Mouse (Mus musculus): ENCODE results near the gene Actr3b.
"Not testable (repeated sequence)": the region's sequence is repeated elsewhere in the genome, so short reads cannot be mapped to it uniquely, and the experiment has no call there.

Gene Actr3b

DNA sequence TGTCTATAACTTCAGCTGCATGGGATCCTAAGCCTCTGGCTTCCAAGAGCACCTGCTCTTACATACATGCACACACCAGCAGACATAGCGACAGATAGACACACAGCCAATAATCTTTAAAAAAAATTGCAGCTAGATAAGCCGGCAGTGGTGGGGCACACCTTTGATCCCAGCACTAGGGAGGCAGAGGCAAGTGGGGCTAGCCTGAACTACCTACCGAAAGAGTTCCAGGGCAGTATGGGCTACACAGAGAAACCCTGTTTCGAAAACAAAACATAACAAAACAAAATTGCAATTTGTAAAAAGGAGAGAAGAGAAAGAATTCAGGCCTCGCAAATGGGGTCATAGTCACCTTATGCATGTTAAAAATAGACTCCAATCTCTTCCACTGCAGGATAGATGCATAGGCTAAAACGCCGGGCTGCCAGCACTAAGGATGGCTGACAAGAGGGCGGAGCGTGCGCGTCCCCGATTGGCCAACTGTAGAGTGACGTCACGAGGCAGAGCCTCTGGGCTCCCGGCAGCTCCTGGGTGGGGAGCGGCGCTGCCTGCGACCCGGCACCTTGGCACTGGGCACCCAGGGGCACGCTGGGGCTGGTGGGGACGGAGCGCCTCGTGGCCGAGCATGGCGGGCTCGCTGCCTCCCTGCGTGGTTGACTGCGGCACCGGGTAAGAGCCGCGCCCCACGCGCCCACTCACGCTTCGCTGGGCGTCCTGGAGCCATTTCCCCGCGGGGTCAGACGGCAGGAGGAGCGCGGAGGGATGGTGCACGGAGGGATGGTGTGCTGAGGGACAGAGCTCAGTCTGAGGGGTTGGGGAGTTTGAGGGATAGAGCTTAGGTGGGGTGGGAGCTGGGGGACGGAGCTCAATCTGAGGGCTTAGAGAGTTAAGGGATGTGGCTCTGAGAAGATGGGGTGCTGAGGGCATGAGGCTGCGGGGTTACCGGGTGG lies at the start of gene Actr3b:
Actr3b (plus strand) TSS at position 538 of the 950 bp plus-strand sequence.
- peak; percentile 92 for DNase-seq (ENCODE audit: low spot score)

DNA sequence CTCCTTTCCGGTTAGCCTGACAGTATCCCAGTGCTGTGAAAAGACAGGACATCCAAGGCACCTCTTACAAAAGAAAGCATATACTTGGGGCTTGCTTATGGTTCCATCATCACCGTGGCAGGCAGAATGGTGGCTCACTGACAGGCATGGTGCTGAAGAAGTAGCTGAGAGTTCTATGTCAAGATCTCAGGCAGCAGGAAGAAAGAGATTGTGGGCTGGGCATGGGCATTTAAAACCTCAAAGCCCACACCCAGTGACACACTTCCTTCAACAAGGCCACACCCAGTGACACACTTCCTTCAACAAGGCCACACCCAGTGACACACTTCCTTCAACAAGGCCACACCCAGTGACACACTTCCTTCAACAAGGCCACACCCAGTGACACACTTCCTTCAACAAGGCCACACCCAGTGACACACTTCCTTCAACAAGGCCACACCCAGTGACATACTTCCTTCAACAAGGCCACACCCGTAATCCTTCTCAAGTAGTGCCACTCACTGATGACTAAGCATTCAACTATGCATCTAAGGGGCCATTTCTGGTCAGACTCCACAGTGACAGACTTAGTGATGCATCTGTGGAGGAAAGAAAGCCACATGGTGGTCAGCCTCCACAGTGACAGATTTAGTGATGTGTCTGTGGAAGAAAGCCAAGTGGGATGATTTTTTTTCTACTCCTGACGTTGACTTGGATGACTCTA lies 46.6 kb upstream of the Actr3b start:
- DNase-seq (ENCODE audit: low spot score): not testable (repeated sequence)

DNA sequence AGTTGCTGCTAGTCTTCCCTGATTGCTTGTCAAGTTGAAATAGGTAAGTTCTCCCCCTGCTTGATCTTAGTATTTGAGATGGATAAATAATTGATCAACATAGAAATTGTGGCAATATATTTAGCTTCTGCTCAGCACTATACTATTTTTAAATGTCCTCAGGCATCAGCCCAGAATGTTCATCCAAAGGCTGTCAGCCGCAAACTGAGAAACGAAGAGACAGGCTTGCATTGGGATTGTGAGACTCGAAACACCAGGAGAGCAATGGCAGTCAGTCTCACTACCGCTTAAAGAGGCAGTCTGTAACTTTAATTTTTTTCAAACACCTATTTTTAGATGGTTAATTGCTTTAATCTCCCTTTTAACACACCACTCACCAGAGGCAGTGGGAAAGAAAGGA lies 40.4 kb upstream of the Actr3b start:
- DNase-seq (ENCODE audit: low spot score): no peak

DNA sequence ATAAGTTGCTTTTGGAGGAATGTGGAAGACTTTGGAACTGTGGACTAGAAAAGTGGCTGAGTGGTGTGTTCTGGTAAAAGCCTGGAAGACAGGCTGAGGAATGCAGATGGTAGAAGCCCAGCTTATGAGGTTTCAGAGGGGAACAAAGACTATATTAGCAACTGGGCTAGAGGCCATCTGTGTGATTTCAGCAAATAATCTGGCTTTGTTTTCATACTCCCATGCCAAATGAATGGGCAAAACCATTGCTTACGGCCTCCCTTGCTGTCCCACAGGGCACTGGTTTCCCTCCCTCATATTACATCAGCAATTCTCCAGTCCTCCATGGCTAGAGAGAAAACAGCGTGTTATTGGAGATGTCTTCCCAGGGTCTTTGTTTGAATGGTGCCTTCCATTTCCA lies 36.8 kb upstream of the Actr3b start:
- no peak for DNase-seq (ENCODE audit: low spot score)

DNA sequence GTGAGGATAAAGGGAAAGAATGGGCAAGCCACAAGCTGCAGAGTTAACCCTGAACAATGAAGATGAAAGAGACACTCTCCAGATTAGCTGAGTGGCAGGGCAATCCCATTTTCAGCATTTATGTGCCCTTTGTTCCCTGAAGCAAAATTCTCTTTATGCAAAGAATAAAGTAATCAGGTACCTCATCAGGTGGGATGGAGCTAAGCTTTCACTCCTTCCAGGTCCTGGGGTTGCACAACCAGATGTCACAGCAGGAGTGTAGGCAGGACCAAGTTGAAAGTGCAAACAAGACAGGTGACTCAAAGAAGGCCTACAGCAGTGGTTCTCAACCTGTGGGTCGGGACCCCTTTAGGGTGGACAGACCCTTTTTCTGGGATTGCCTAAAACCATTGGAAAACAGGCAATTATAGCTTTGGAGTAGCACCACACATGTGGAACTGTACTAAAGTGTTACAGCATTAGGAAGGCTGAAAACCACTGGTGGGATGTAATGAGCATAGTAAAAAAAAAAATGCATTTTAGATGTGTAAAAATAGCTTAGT lies 35.6 kb upstream of the Actr3b start:
- DNase-seq (ENCODE audit: low spot score): no peak

DNA sequence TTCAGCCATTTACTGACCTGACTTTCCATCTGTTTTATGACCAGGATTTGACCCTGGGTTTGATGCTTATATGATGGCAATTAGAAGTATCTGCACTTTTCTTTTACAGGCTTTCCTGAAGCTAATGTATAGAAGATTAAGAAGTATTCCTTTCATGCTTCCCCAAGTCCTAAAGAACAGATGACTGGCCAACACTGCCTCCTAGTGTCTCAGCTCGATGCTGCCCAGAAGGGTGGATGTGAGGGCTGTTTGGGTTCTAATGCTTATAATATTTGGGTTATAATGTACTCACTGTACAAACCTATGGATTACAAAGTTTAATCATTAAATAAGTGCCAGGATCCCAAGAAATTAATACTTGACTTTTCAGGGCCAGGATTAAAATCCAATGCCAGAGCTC lies 25.5 kb upstream of the Actr3b start:
- DNase-seq (ENCODE audit: low spot score): peak; percentile 65

DNA sequence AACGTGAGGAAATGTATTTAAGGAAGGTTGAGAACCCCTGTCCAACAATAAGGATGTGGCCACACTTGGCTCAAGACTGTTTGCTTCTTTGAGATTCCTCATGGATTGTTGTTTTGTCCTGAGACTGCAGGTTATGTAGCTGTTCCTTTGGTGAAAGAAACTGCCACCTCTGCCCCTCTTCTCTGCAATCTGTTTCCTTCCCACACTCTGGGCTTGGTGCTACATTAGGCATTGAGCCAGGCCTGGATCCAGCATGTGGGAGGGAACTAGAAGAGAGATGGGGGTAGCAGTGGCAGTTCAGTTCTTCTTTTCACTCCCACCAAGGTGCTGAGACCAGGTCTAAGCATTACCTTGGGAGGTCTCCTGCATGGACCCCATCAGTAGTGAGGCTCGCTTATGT lies 23.9 kb upstream of the Actr3b start:
- DNase-seq (ENCODE audit: low spot score): no peak

DNA sequence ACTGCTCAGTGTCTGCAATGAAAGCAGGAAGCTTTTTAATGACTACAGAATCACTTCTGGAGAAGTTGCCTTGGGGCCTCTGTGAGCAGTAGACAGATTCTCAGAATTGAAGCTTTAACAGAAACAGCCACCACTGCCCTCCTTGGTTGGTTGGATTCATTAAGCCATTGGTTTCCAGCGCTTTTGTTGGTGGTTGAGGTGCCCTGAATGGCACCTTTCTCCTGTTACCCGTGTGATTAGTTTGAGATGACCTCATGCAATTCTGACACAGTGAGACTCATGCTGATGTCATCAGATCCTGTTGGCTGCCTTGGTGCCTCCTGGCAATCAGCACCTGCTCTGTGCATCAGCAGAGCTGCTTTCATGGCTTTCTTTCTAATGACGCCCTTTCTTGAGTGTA lies 21.3 kb upstream of the Actr3b start:
- DNase-seq (ENCODE audit: low spot score): no peak

DNA sequence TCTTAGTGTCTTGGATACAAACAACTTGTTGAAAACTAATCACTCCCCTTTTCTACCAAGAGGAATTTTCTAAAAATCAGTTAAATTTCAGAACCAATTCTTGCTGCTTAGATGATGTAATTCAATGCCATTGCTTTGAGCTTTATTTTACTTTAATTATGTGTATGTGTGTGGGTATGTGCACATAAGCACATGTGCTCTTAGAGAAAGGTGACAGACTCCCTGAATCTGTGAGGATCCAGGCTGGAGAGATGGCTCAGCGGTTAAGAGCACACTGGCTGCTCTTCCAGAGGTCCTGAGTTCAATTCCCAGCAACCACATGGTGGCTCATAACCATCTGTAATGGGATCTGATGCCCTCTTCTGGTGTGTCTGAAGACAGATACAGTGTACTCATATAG lies 20.9 kb upstream of the Actr3b start:
- not testable (repeated sequence) for DNase-seq (ENCODE audit: low spot score)

DNA sequence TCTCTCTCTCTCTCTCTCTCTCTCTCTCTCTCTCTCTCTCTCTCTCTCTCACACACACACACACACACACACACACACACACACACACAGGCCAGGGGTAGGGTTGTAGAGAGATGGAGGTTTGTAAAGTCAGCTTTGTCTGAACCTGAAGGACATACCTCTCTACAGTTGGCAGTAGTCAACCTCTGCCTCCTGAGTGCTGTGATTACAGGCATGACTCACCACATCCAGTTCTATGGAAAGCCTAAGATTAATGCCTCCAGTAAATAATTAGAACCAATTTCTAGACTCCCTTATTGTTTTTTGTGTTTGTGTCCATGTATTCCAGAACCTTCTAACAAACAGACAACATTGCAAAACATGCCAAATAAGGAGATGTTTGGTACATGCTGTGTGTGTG lies 11.9 kb upstream of the Actr3b start:
- DNase-seq (ENCODE audit: low spot score): no peak

DNA sequence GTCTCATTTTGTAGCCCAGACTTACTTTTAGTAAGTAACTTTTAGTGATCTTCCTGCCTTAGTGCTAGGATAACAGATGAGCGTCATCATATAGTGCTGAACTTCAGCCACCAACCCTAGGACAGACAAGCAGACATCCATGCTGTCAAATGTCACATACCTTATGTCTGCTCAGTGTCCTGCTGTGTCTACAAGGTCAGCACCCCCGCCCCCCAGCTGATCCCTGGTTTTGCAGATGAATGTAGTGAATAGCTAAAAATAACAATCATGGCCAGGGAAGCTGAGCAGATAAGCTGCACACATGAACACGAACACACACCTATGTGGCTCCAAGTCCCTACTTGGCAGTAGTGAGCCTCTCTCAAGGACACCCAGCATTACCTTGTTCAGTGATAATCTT lies 11.2 kb upstream of the Actr3b start:
- no peak for DNase-seq (ENCODE audit: low spot score)

DNA sequence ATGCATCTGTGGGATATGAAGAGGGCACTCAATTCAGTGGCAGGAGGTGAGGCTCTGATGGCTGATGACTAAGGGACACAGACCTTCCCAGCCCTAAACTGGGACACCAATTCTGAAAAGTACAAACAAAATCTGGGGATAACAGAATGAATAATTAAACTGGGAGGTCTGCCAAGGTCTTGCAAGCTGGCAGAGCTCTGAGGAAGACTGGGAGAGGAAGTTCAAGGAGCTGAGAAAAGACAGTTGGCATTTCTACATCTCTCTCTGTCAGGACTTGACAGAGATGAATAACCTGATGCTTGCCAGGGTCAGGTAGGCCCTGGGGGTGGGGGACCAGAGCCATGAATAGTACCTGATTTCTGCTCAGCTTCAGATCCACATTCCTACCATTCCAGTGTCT lies 8.2 kb upstream of the Actr3b start:
- no peak for DNase-seq (ENCODE audit: low spot score)

DNA sequence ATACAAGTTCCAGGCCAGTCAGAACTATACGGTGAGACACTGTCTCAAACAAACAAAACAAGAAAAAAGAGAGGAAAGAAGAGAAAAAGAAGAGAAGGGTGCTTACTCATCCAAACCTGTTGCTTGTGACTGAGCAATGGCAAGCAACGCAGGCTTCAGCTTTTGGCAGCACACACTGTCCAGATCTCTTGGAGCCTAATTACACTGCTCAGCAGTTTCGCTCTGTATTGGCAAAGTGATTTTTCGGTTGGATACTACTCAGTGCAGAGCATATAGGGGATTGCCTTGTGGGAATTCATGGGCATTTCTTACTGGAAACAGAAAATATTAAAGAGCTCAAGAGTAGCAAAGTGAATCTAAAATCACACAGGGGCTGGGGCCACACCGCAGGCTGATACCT lies 6.9 kb upstream of the Actr3b start:
- no peak for DNase-seq (ENCODE audit: low spot score)

DNA sequence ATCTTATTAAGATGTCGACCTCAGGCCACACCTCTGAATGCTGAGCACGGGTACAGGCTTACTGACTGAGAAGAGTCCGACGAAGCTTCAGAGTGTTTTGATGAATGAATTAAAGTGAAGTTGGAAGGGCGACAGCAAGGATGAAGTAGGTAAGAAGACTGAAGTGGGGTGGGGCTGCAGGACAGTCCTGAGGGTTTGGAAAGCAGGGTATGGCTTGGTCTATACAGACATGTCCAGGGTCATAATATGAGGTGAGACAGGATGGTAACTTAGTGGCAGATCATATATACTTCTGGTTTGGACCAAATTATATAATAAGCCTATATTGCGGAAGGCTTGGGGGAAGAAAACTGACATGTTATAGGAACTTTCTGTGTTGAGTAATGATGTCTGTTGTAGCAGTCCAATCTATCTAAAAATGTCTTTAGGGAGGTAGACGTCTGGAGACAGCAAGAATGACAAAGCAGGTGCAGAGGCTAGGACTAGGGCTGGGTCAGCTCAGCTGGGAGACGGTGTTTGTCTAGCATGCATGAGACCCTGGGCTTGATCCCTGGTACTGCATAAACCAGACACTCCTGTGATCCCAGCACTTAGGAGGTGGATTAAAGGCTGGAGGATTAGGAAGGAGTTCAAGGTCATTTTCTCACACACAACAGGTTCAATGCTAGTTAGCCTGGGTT lies 6.1 kb upstream of the Actr3b start:
- no peak for DNase-seq (ENCODE audit: low spot score)

DNA sequence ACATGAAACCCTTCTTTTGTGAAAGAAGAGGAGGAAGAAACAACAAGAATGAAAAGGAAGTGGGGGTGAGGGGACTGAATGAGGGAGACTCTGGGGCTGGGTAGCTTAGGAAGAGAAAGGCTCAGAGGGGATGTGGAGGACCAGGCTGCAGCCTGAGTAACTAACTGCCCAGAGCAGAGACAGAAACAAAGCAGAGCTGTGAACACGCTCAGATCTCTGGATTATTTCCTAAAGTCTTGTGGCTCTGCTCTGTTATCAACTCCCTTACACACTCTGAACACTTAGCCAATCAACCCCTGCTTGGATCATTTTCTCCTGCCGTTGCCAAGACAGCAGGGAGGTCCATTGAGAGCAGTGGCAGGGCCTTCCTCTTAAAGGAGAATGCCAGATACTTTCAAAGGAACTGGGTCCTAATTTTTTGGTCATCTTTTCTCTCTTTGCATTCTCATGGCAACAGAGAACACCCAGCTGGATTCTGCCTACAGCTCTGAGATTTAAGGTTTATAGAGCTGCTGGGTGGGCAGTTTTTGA lies 5.5 kb upstream of the Actr3b start:
- peak; percentile 36 for DNase-seq (ENCODE audit: low spot score)

DNA sequence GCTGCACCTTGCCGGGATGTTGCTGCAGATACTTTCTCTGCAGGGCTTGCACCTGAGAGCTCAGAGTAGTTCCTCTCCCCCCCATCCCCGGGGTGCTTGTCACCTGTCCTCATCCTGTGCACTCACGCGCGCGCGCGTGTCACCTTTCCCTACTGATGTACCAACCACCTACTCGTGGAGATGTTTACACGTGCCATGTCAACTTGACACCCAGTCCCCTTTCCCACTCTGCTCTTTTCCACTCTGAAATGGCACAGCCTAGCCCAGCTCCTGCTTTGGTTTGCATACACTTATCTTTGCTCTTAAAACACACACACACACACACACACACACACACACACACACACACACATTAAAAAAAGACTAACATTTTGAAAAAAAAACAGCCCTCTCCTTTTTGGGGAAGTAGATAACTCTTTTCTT lies 624 bp downstream of the Actr3b start:
- DNase-seq (ENCODE audit: low spot score): no peak

DNA sequence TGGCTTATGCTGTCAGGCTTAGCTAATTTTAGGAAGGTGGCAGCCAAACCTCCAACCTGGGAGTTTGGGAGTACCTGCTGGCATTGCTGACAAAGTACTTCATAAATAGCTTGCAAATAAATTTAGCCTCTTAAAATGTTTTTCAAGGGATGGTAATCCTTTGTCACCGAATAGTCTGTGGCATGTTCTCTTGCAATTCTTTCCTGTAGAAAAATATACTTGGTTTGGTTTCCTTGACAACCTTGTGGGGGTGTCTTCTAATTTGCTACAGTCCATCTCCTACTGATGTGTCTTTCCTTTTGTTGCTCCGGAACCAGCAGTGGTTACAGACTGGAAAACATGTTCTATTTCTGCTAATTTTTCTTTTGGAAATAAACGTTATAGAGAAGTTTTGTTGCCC lies 1.1 kb downstream of the Actr3b start:
- DNase-seq (ENCODE audit: low spot score): no peak

DNA sequence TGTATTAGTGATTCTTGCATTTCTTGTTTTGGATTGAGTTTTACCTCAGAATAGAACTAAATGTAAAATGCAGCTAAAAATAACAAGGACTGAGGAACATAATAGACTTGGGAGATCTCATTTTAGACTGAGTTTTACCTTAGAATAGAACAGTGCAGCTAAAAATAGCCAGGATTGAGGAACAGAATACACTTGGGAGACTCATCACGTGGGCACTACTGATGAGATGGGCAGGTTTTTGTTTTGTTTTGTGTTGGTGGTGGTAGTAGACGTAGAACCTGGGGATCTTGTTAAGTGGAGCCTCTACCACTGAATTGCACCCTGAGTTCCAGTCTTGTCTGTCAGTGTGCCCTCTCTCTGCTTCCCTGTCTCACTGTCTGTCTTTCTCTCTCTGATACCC lies 2.1 kb downstream of the Actr3b start:
- no peak for DNase-seq (ENCODE audit: low spot score)

DNA sequence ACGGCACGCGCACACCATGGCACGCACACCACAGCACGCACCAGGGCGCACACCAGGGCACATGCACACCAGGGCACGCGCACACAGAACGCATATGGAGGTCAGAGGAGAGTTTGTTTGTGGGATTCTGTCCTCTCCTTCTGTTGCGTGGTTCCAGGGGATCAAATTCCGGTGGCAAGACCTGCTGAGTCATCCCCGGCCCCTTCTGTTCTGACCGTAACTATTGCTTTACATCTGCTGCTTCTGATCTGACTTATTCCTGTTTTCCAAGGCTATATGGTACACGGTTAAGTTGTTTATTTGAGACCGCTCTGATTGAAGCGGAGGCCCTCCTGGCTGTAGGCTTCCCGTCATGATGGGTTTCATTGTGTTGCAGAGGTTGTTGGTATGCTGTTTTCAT lies 9.2 kb downstream of the Actr3b start:
- DNase-seq (ENCODE audit: low spot score): no peak

DNA sequence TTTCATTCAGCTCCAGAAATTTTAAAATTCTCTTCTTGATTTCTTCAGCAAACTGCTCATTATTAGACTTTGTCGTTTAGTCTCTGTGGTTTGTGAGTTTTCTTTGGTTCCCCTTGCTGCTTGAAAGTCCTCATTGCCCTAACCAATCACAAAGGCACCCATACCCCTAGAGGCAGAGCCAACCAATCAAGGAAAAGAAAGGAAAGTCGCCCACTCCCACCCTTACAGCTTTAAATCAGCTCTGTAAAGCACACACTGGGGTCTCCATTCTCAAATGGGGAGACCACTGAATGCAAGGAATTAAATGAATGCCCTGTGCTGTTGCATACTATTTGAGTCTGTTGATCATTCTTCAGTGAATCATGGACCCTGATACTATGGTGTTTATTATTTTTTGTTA lies 9.6 kb downstream of the Actr3b start:
- DNase-seq (ENCODE audit: low spot score): no peak

DNA sequence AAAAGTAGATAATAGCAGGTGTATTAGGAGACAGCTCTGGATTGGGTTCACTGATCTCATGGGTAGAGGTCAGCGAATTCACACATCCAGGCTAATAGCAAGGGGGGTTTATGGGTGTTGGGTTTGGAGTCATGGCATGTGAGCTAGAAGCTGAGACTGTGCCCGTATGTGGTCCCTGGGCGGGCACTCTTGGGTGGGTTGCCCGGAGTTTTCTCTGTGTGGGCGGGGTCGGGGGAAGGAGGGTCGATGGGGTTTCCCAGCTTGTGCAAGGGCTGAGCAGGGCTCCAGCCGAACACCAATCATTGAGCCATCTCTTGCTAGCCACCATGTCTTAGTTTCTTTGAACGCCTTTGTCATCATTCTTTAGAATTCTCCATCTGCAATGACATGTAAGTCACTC lies 12.7 kb downstream of the Actr3b start:
- no peak for DNase-seq (ENCODE audit: low spot score)

All from embryo, embryonic 10.5 days (tissue).